Mouse (Mus musculus): Measurements from ENCODE around the gene Kptn. TPM values are rescaled to one million over a fixed set of nuclear protein-coding genes. Genes with fewer than 3 reads are reported as not detected.

Gene Kptn
- polyA plus RNA-seq, 1 experiment from 2014 or later: 14.2 TPM

GRCm38 (mm10) chr7:16146489-16147410 is 27.1 kb downstream of the Kptn start:
- Histone ChIP-seq H3K36me3 (ENCODE audit: insufficient read depth, low read length) (no peaks in the 10 kb centered on the region), H3K4me1 (ENCODE audit: insufficient read depth, low read depth, low read length) (no peaks in the 10 kb centered on the region), H3K9ac (replicated peaks; ENCODE audit: low read depth) (no peak overlapping the region), H3K27me3 (replicated peaks; ENCODE audit: insufficient read depth, low read length) (no peaks in the 10 kb centered on the region), H3K4me2 (replicated peaks; ENCODE audit: low read depth, low read length) (no peak overlapping the region), H3K4me3 (ENCODE audit: low read depth, low read length) (no peak overlapping the region), H3K27ac (ENCODE audit: low read length) (no peak overlapping the region), H3K9me3 (ENCODE audit: low read length) (no peaks in the 10 kb centered on the region)
- TF ChIP-seq CTCF (IDR thresholded peaks at IDR 0.05) (no peak), EP300 (IDR thresholded peaks at IDR 0.05) (no peak)
- no peak for DNase-seq (ENCODE audit: low spot score)
- ATAC-seq: no peak
- 36% methylated on average over 22 of the region's 27 CpGs for WGBS

GRCm38 (mm10) chr7:16147643-16148042 is 27.9 kb downstream of the Kptn start:
- TF ChIP-seq CTCF (IDR thresholded peaks at IDR 0.05): no peak
- no peak for TF ChIP-seq EP300 (IDR thresholded peaks at IDR 0.05)
- no peak overlapping the region for H3K4me3 ChIP-seq (ENCODE audit: low read depth, low read length)
- ATAC-seq: no peak
- 11% methylated on average over 15 of the region's 15 CpGs for WGBS
- H3K27ac ChIP-seq (ENCODE audit: low read length): no peak overlapping the region
- no peaks in the 10 kb centered on the region for H3K9me3 ChIP-seq (ENCODE audit: low read length)
- H3K4me1 ChIP-seq (ENCODE audit: insufficient read depth, low read depth, low read length): no peaks in the 10 kb centered on the region
- DNase-seq (ENCODE audit: low spot score): peak; percentile 39
- no peaks in the 10 kb centered on the region for H3K27me3 ChIP-seq (replicated peaks; ENCODE audit: insufficient read depth, low read length)
- H3K36me3 ChIP-seq (ENCODE audit: insufficient read depth, low read length): no peaks in the 10 kb centered on the region
- no peak overlapping the region for H3K9ac ChIP-seq (replicated peaks; ENCODE audit: low read depth)
- no peak overlapping the region for H3K4me2 ChIP-seq (replicated peaks; ENCODE audit: low read depth, low read length)

GRCm38 (mm10) chr7:16149241-16149640 is 29.5 kb downstream of the Kptn start:
- no peaks in the 10 kb centered on the region for H3K9me3 ChIP-seq (ENCODE audit: low read length)
- H3K9ac ChIP-seq (replicated peaks; ENCODE audit: low read depth): no peak overlapping the region
- H3K27me3 ChIP-seq (replicated peaks; ENCODE audit: insufficient read depth, low read length): no peaks in the 10 kb centered on the region
- H3K4me3 ChIP-seq (ENCODE audit: low read depth, low read length): no peak overlapping the region
- no peaks in the 10 kb centered on the region for H3K4me1 ChIP-seq (ENCODE audit: insufficient read depth, low read depth, low read length)
- 50% methylated on average over 5 of the region's 5 CpGs for WGBS
- H3K4me2 ChIP-seq (replicated peaks; ENCODE audit: low read depth, low read length): no peak overlapping the region
- ATAC-seq: no peak
- no peak overlapping the region for H3K27ac ChIP-seq (ENCODE audit: low read length)
- TF ChIP-seq EP300 (IDR thresholded peaks at IDR 0.05) (no peak), CTCF (IDR thresholded peaks at IDR 0.05) (no peak)
- DNase-seq (ENCODE audit: low spot score): no peak
- H3K36me3 ChIP-seq (ENCODE audit: insufficient read depth, low read length): no peaks in the 10 kb centered on the region

- H3K9me3 ChIP-seq (ENCODE audit: low read length): no peaks in the 10 kb centered on the region
- ATAC-seq (no peak), DNase-seq (ENCODE audit: low spot score) (no peak)
- H3K4me2 ChIP-seq (replicated peaks; ENCODE audit: low read depth, low read length): no peak overlapping the region
- H3K36me3 ChIP-seq (ENCODE audit: insufficient read depth, low read length): no peaks in the 10 kb centered on the region
- H3K9ac ChIP-seq (replicated peaks; ENCODE audit: low read depth): no peak overlapping the region
- no peaks in the 10 kb centered on the region for H3K4me1 ChIP-seq (ENCODE audit: insufficient read depth, low read depth, low read length)
- no peaks in the 10 kb centered on the region for H3K27me3 ChIP-seq (replicated peaks; ENCODE audit: insufficient read depth, low read length)
- TF ChIP-seq CTCF (IDR thresholded peaks at IDR 0.05) (no peak), EP300 (IDR thresholded peaks at IDR 0.05) (no peak)
- no peak overlapping the region for H3K4me3 ChIP-seq (ENCODE audit: low read depth, low read length)
- no peak overlapping the region for H3K27ac ChIP-seq (ENCODE audit: low read length)
- 63% methylated on average over 9 of the region's 9 CpGs for WGBS
Observed at GRCm38 (mm10) chr7:16150191-16151145, 30.8 kb downstream of the Kptn start.

- Histone ChIP-seq H3K9ac (replicated peaks; ENCODE audit: low read depth) (no peak overlapping the region), H3K27ac (ENCODE audit: low read length) (no peak overlapping the region), H3K36me3 (ENCODE audit: insufficient read depth, low read length) (no peaks in the 10 kb centered on the region), H3K4me3 (ENCODE audit: low read depth, low read length) (no peak overlapping the region), H3K4me2 (replicated peaks; ENCODE audit: low read depth, low read length) (no peak overlapping the region), H3K4me1 (ENCODE audit: insufficient read depth, low read depth, low read length) (no peaks in the 10 kb centered on the region), H3K27me3 (replicated peaks; ENCODE audit: insufficient read depth, low read length) (no peaks in the 10 kb centered on the region; the same call in 1 of the 2 replicates), H3K9me3 (ENCODE audit: low read length) (no peaks in the 10 kb centered on the region)
- peak; percentile 56 for DNase-seq (ENCODE audit: low spot score)
- ATAC-seq: peak; percentile 58
- 14% methylated on average over 10 of the region's 10 CpGs for WGBS
- TF ChIP-seq EP300 (IDR thresholded peaks at IDR 0.05): no peak
- TF ChIP-seq CTCF (IDR thresholded peaks at IDR 0.05): peak; percentile 78
Observed at GRCm38 (mm10) chr7:16153522-16153921, 33.8 kb downstream of the Kptn start.

All from lung, postnatal 0 days (tissue).